Mouse (Mus musculus) MEL (cell line): ENCODE results near the gene Fv1. TPM values are rescaled to one million over a fixed set of nuclear protein-coding genes. Genes with fewer than 3 reads are reported as not detected.

Source experiments
- DNase-seq: peaks from one replicate; pipeline ENCODE4 v3.0.0; 2011; ENCODE audit warnings: low read depth, low spot score
- H3K27ac ChIP-seq: 2 replicates; pipeline ENCODE4 v1.5.1; 2012; ENCODE audit warnings: low read depth, mild to moderate bottlenecking, control low read depth, low read length, moderate library complexity; ENCODE audit not compliant: control insufficient read depth
- H3K27me3 ChIP-seq, 2 experiments: fragments of 150-350 bp in 1 of 2; sonication (generic) in 1 of 2; 2 replicates each; pipeline ENCODE4 v1.6.1; 2012; ENCODE audit warnings: low read length in 2 of 2, mild to moderate bottlenecking in 2 of 2, improper control_type of control experiment in 1 of 2, moderate library complexity in 1 of 2; ENCODE audit not compliant: insufficient read depth in 2 of 2, control insufficient read depth in 1 of 2
- H3K36me3 ChIP-seq, 2 experiments: 2 replicates each; pipeline ENCODE4 v1.6.1; 2012 to 2014; ENCODE audit warnings: low read length in 2 of 2, improper control_type of control experiment in 1 of 2, inconsistent platforms in 1 of 2, mild to moderate bottlenecking in 1 of 2; ENCODE audit not compliant: insufficient read depth in 2 of 2, control insufficient read depth in 1 of 2
- H3K4me1 ChIP-seq, 2 experiments: fragments of 150-350 bp in 1 of 2; sonication (generic) in 1 of 2; 2 replicates each; pipeline ENCODE4 v1.6.1; 2012; ENCODE audit warnings: low read length in 2 of 2, improper control_type of control experiment in 1 of 2, mild to moderate bottlenecking in 1 of 2; ENCODE audit not compliant: insufficient read depth in 2 of 2, control insufficient read depth in 1 of 2
- H3K4me3 ChIP-seq, 2 experiments: fragments of 150-350 bp in 1 of 2; sonication (generic) in 1 of 2; 2 replicates each; pipeline ENCODE4 v1.5.1; 2012; ENCODE audit warnings: low read depth in 2 of 2, low read length in 2 of 2, mild to moderate bottlenecking in 2 of 2, moderate library complexity in 2 of 2, control low read depth in 1 of 2, improper control_type of control experiment in 1 of 2; ENCODE audit not compliant: control insufficient read depth in 1 of 2, insufficient read depth in 1 of 2
- H3K79me2 ChIP-seq: 2 replicates; pipeline ENCODE4 v1.6.1; 2012; ENCODE audit warnings: mild to moderate bottlenecking, low read length, moderate library complexity; ENCODE audit not compliant: control insufficient read depth, poor library complexity, insufficient read depth
- H3K9ac ChIP-seq: 2 replicates; pipeline ENCODE4 v1.6.1; 2012; ENCODE audit warnings: low read depth, mild to moderate bottlenecking, control low read depth, low read length, moderate library complexity; ENCODE audit not compliant: control insufficient read depth, poor library complexity, severe bottlenecking
- H3K9me3 ChIP-seq: fragments of 150-350 bp; sonication (generic); replicated peaks from 2 replicates; pipeline ENCODE4 v1.6.1; 2012; ENCODE audit warnings: mild to moderate bottlenecking, low read length, improper control_type of control experiment, moderate library complexity; ENCODE audit not compliant: insufficient read depth
- CHD1 ChIP-seq: IDR thresholded peaks from 2 replicates; pipeline ENCODE4 v1.6.1; 2012; ENCODE audit warnings: low read depth, mild to moderate bottlenecking, inconsistent platforms, low read length, improper control_type of control experiment
- CTCF ChIP-seq, 3 experiments: IDR thresholded peaks in 2 of 3; conservative IDR thresholded peaks in 1 of 3; 2 replicates each; pipeline ENCODE4 v1.5.1; 2011 to 2012; ENCODE audit warnings: low read length in 3 of 3, low read depth in 2 of 3, mild to moderate bottlenecking in 2 of 3, improper control_type of control experiment in 1 of 3, inconsistent platforms in 1 of 3, mixed read lengths in 1 of 3, moderate library complexity in 1 of 3; ENCODE audit not compliant: control insufficient read depth in 1 of 3, insufficient read depth in 1 of 3, poor library complexity in 1 of 3, severe bottlenecking in 1 of 3
- E2F4 ChIP-seq: IDR thresholded peaks from 2 replicates; pipeline ENCODE4 v1.6.1; 2011; ENCODE audit warnings: low read depth, low read length, improper control_type of control experiment, borderline replicate concordance
- EP300 ChIP-seq, 2 experiments: IDR thresholded peaks; 2 replicates each; pipeline ENCODE4 v1.6.1; 2011; ENCODE audit warnings: improper control_type of control experiment in 2 of 2, low read length in 2 of 2, low read depth in 1 of 2, mild to moderate bottlenecking in 1 of 2
- ETS1 ChIP-seq: IDR thresholded peaks from 2 replicates; pipeline ENCODE4 v1.6.1; 2012; ENCODE audit warnings: low read depth, mild to moderate bottlenecking, inconsistent platforms, low read length, improper control_type of control experiment, moderate library complexity
- GABPA ChIP-seq: IDR thresholded peaks from 2 replicates; pipeline ENCODE4 v1.6.1; 2012; ENCODE audit warnings: low read depth, mild to moderate bottlenecking, inconsistent platforms, low read length, improper control_type of control experiment, moderate library complexity
- HCFC1 ChIP-seq: IDR thresholded peaks from 2 replicates; pipeline ENCODE4 v1.6.1; 2012; ENCODE audit warnings: low read depth, mild to moderate bottlenecking, inconsistent platforms, low read length, improper control_type of control experiment, moderate library complexity
- KAT2A ChIP-seq: conservative IDR thresholded peaks from 2 replicates; pipeline ENCODE4 v1.6.1; 2012; ENCODE audit warnings: low read depth, low read length, improper control_type of control experiment, inconsistent platforms
- MAFK ChIP-seq: IDR thresholded peaks from 2 replicates; pipeline ENCODE4 v1.6.1; 2011; ENCODE audit warnings: low read depth, mild to moderate bottlenecking, low read length, improper control_type of control experiment, borderline replicate concordance
- MAX ChIP-seq: IDR thresholded peaks from 2 replicates; pipeline ENCODE4 v1.6.1; 2011; ENCODE audit warnings: low read length, improper control_type of control experiment
- MAZ ChIP-seq: IDR thresholded peaks from 2 replicates; pipeline ENCODE4 v1.6.1; 2012; ENCODE audit warnings: low read depth, mild to moderate bottlenecking, inconsistent platforms, low read length, improper control_type of control experiment
- MXI1 ChIP-seq: IDR thresholded peaks from 2 replicates; pipeline ENCODE4 v1.6.1; 2011; ENCODE audit warnings: mild to moderate bottlenecking, low read depth, low read length, improper control_type of control experiment
- MYC ChIP-seq: IDR thresholded peaks from 2 replicates; pipeline ENCODE4 v1.6.1; 2011; ENCODE audit warnings: low read depth, mild to moderate bottlenecking, low read length, improper control_type of control experiment, moderate library complexity
- NELFE ChIP-seq: IDR thresholded peaks from 2 replicates; pipeline ENCODE4 v1.6.1; 2011; ENCODE audit warnings: low read depth, low read length, improper control_type of control experiment
- NRF1 ChIP-seq: IDR thresholded peaks from 2 replicates; pipeline ENCODE4 v1.6.1; 2014; ENCODE audit warnings: low read depth, mild to moderate bottlenecking, inconsistent platforms, low read length, improper control_type of control experiment, moderate library complexity; ENCODE audit not compliant: poor library complexity, insufficient read depth, severe bottlenecking
- POLR2AphosphoS2 ChIP-seq: IDR thresholded peaks from 2 replicates; pipeline ENCODE4 v1.6.1; 2011; ENCODE audit warnings: low read length, improper control_type of control experiment
- POLR2AphosphoS5 ChIP-seq: IDR thresholded peaks from 2 replicates; pipeline ENCODE4 v1.6.1; 2012; ENCODE audit warnings: low read depth, borderline replicate concordance, mild to moderate bottlenecking, inconsistent platforms, low read length, moderate library complexity, mixed read lengths
- SIN3A ChIP-seq: IDR thresholded peaks from 2 replicates; pipeline ENCODE4 v1.6.1; 2012; ENCODE audit warnings: low read length, improper control_type of control experiment, inconsistent platforms
- TAL1 ChIP-seq: IDR thresholded peaks from 2 replicates; pipeline ENCODE4 v1.6.1; 2012; ENCODE audit warnings: mild to moderate bottlenecking, inconsistent platforms, low read length, moderate library complexity, mixed read lengths
- USF1 ChIP-seq: IDR thresholded peaks from 2 replicates; pipeline ENCODE4 v1.6.1; 2014; ENCODE audit warnings: low read depth, mild to moderate bottlenecking, inconsistent platforms, low read length, improper control_type of control experiment, moderate library complexity
- ZC3H11A ChIP-seq: IDR thresholded peaks from 2 replicates; pipeline ENCODE4 v1.6.1; 2012; ENCODE audit warnings: low read depth, mild to moderate bottlenecking, inconsistent platforms, low read length, improper control_type of control experiment
- ZNF384 ChIP-seq: IDR thresholded peaks from 2 replicates; pipeline ENCODE4 v1.6.1; 2012; ENCODE audit warnings: low read depth, mild to moderate bottlenecking, inconsistent platforms, low read length, improper control_type of control experiment
- polyA plus RNA-seq, 2 experiments: library from polyadenylated mRNA; stranded (reverse) in 1 of 2; unstranded in 1 of 2; fragments of >175 nt in 1 of 2; fragments of >200 nt in 1 of 2; gene quantifications; 2 replicates each; pipeline versions ENCODE4 v1.2.1 to v1.2.4; 2012; ENCODE audit warnings: low replicate concordance in 2 of 2, low read depth in 1 of 2; ENCODE audit not compliant: insufficient read length in 2 of 2, insufficient read depth in 1 of 2, missing spikeins in 1 of 2
- total RNA-seq: library from RNA; depleted of rRNA; stranded (reverse); fragments of 300-350 nt; gene quantifications from 2 replicates; pipeline ENCODE4 v1.2.3, GENCODE M21; 2012

Fv1 gene
- total and polyA plus RNA-seq, 3 experiments = 3.0 to 4.6 TPM; not detected in 1

DNA sequence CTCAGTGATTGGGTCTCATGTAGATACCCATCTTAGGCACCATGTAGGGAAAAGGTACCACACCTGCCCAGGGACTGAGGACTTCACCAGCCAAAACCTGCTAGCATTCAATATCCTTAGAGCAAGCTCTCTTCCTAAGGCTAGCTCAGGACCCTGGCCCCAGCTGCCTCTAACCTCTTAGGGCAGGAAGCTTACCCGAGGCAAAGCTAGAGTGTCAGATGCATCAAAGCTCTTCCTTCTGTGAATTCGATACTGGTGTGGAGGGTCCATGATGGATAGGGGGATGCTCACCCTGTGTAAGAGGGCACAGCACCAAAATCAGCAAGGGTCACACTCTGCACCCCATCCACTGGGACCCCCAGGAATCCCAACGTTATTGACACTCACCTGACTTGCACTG, 6.7 kb upstream of the Fv1 start:
- Histone ChIP-seq H3K27ac (no peak overlapping the region), H3K9ac (no peak overlapping the region), H3K9me3 (no peaks in the 10 kb centered on the region), H3K79me2 (no peaks in the 10 kb centered on the region), H3K4me3 (no peak overlapping the region), H3K27me3 (no peaks in the 10 kb centered on the region), H3K4me1 (peaks cover 0 to under 1% of the 10 kb centered on the region in 2 experiments; a peak in 1 of 4 replicates), H3K36me3 (no peaks in the 10 kb centered on the region; a peak in 1 of 4 replicates)
- TF ChIP-seq CHD1 (no peak), E2F4 (no peak), USF1 (no peak), EP300 (IDR thresholded peaks at IDR 0.05; ENCODE audit: low read depth in 1 of 2, low read length in 2 of 2) (no peak), POLR2AphosphoS2 (no peak), NRF1 (no peak), NELFE (no peak), SIN3A (no peak)
- no peak for DNase-seq

DNA sequence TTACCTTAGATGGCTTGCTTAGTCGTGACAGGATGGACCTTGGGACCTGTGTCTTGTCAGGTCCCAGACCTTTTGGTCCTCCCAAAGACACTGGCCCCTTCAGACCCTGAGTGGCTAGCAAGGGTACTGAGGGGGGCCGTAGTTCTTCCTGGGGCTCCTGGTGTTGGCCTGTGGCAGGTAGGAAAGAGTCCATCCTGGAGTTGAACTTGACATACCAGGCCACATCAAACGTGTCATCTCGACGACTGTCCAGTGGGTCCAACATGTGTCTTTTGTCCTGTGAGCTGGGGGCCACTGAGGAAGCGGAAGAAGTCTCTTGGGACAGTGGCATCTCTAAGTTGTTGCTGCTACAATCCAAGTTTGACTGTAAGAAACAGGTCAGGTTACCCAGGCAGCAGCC, 3.1 kb upstream of the Fv1 start:
- Histone ChIP-seq H3K36me3 (no peaks in the 10 kb centered on the region; a peak in 1 of 4 replicates), H3K9me3 (no peaks in the 10 kb centered on the region), H3K27me3 (no peaks in the 10 kb centered on the region), H3K9ac (no peak overlapping the region), H3K27ac (no peak overlapping the region), H3K79me2 (peaks cover 18% of the 10 kb centered on the region), H3K4me1 (peaks cover 5 to 14% of the 10 kb centered on the region in 2 experiments; a peak in 3 of 4 replicates), H3K4me3 (no peak overlapping the region)
- no peak for DNase-seq
- no peak for TF ChIP-seq POLR2AphosphoS5
- TF ChIP-seq MAFK = no peak
- TF ChIP-seq CHD1 = no peak
- no peak for TF ChIP-seq E2F4
- no peak for TF ChIP-seq EP300 (IDR thresholded peaks at IDR 0.05; ENCODE audit: low read depth in 1 of 2, low read length in 2 of 2)
- no peak for TF ChIP-seq POLR2AphosphoS2
- TF ChIP-seq KAT2A = no peak
- TF ChIP-seq GABPA = no peak
- no peak for TF ChIP-seq MYC
- no peak for TF ChIP-seq ZNF384
- TF ChIP-seq TAL1 = no peak
- no peak for TF ChIP-seq HCFC1
- TF ChIP-seq CTCF (IDR thresholded peaks at IDR 0.05 in 2 of 3, conservative IDR thresholded peaks at IDR 0.05 in 1 of 3; ENCODE audit: control insufficient read depth in 1 of 3, insufficient read depth in 1 of 3, low read depth in 2 of 3, low read length in 3 of 3, poor library complexity in 1 of 3, severe bottlenecking in 1 of 3) = no peak
- no peak for TF ChIP-seq MAZ
- TF ChIP-seq MAX = no peak
- no peak for TF ChIP-seq ETS1
- no peak for TF ChIP-seq ZC3H11A
- TF ChIP-seq NELFE = no peak
- TF ChIP-seq MXI1 = no peak
